Mouse (Mus musculus) C2C12 (cell line): Measurements from ENCODE around the gene Fpr2.

Experiments used
- CTCF ChIP-seq: IDR thresholded peaks from one replicate; pipeline ENCODE4 v1.5.1; 2011; ENCODE audit not compliant: control insufficient read depth, insufficient read depth, insufficient read length
- FOSL1 ChIP-seq: IDR thresholded peaks from one replicate; pipeline ENCODE4 v1.8.0; 2011; ENCODE audit warnings: mild to moderate bottlenecking, low read length; ENCODE audit not compliant: poor library complexity, insufficient read depth, severe bottlenecking
- MAX ChIP-seq: IDR thresholded peaks from one replicate; pipeline ENCODE4 v1.6.1; 2011; ENCODE audit warnings: mild to moderate bottlenecking, control low read depth
- MYOD1 ChIP-seq: IDR thresholded peaks from one replicate; pipeline ENCODE4 v1.6.1; 2011; ENCODE audit warnings: low read depth; ENCODE audit not compliant: control insufficient read depth, insufficient read length
- MYOG ChIP-seq: IDR thresholded peaks from one replicate; pipeline ENCODE4 v1.6.1; 2011; ENCODE audit not compliant: control insufficient read depth, insufficient read length; ENCODE audit errors: extremely low read depth

- TF ChIP-seq CTCF, result no peak
- no peak for TF ChIP-seq MAX
- TF ChIP-seq MYOG, result no peak
- no peak for TF ChIP-seq MYOD1
- no peak for TF ChIP-seq FOSL1
These were observed 37.5 kb upstream of the Fpr2 start for GRCm38 (mm10) chr17:17849906-17850712.
